ENCODE assay signal across 8 mouse cellular contexts in the genomic region with DNA sequence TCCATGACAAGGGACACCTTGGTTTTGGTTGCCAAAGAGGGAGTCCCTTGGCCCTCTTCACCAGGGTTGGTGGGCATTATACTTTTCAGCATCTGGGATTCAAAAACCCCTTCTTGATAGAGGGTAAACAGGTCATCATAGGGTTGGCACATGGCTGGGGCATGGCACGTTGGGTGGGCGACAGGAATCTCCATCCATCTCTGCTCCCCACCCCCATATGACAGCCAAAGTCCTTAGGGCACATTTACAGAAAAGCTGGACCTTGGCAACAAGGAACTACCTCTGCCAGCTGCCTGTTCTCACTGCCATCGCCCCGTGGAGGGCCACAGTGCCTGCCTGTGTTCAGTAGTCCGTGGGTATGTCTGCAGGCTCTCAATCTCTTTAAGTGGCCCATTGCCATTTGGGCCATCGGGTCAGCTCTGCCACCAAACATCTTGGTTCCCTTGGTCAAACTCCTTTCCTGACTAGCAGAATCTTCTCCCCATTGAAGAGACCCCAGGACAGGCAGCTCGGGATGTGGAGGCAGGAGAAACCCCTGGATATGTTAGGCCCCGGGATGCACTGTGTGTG. TPM values are rescaled to one million over a fixed set of nuclear protein-coding genes. Genes with fewer than 3 reads are reported as not detected.
DNase-seq lines count a peak whose midpoint lies in the region; ATAC-seq and TF ChIP-seq lines count a peak whose summit lies in the region.

No protein-coding gene starts in this region.

- no peak for ATAC-seq in heart, embryonic 12.5 days (ENCODE audit: insufficient number of reproducible peaks, low FRiP score)
- no peak for ATAC-seq in embryonic facial prominence, embryonic 11.5 days (replicated peaks; ENCODE audit: insufficient number of reproducible peaks, low FRiP score, low TSS enrichment, low read depth)
- ATAC-seq in hindbrain, postnatal 0 days = no peak
- no peak for ATAC-seq in midbrain, embryonic 14.5 days (ENCODE audit: low FRiP score, low TSS enrichment)
- ATAC-seq in erythroblast, adult 5-6 weeks (replicated peaks; ENCODE audit: low FRiP score, poor library complexity, severe bottlenecking) = no peak

- H3K36me3 ChIP-seq in heart, embryonic 12.5 days = peaks cover 3% of the 10 kb centered on the region; the same call in 1 of the 2 replicates
- H3K36me3 ChIP-seq in embryonic facial prominence, embryonic 11.5 days (replicated peaks; ENCODE audit: control insufficient read depth, insufficient read depth, low read depth, low read length) = no peaks in the 10 kb centered on the region
- H3K36me3 ChIP-seq in hindbrain, postnatal 0 days (ENCODE audit: insufficient read depth, low read length) = no peaks in the 10 kb centered on the region
- H3K36me3 ChIP-seq in midbrain, embryonic 14.5 days (ENCODE audit: control insufficient read depth, insufficient read depth, low read length) = no peaks in the 10 kb centered on the region

- no peaks in the 10 kb centered on the region for H3K9me3 ChIP-seq in heart, embryonic 12.5 days (replicated peaks)
- no peaks in the 10 kb centered on the region for H3K9me3 ChIP-seq in embryonic facial prominence, embryonic 11.5 days (replicated peaks; ENCODE audit: control insufficient read depth, low read length)
- no peaks in the 10 kb centered on the region for H3K9me3 ChIP-seq in hindbrain, postnatal 0 days (ENCODE audit: low read length)
- no peaks in the 10 kb centered on the region for H3K9me3 ChIP-seq in midbrain, embryonic 14.5 days (ENCODE audit: control insufficient read depth, low read length)

- WGBS in heart, embryonic 12.5 days = 46% methylated on average over 8 of the region's 8 CpGs
- 42% methylated on average over 8 of the region's 8 CpGs for WGBS in embryonic facial prominence, embryonic 11.5 days
- WGBS in hindbrain, postnatal 0 days = 33% methylated on average over 8 of the region's 8 CpGs
- 46% methylated on average over 8 of the region's 8 CpGs for WGBS in midbrain, embryonic 14.5 days

- peak overlapping the region; percentile 61 for H3K4me3 ChIP-seq in heart, embryonic 12.5 days
- peak overlapping the region; percentile 62; the same call in 1 of the 2 replicates for H3K4me3 ChIP-seq in embryonic facial prominence, embryonic 11.5 days (ENCODE audit: low read depth, low read length)
- peak overlapping the region; percentile 41 for H3K4me3 ChIP-seq in hindbrain, postnatal 0 days (ENCODE audit: low read length)
- peak overlapping the region; percentile 59 for H3K4me3 ChIP-seq in midbrain, embryonic 14.5 days (replicated peaks; ENCODE audit: low read depth, low read length)

- H3K27ac ChIP-seq in heart, embryonic 12.5 days (ENCODE audit: poor library complexity, severe bottlenecking) = no peak overlapping the region
- H3K27ac ChIP-seq in embryonic facial prominence, embryonic 11.5 days (replicated peaks; ENCODE audit: low read depth, low read length) = no peak overlapping the region
- peak overlapping the region; percentile 65; the same call in 1 of the 2 replicates for H3K27ac ChIP-seq in hindbrain, postnatal 0 days
- no peak overlapping the region for H3K27ac ChIP-seq in midbrain, embryonic 14.5 days (replicated peaks; ENCODE audit: low read depth, low read length)

- intact Hi-C loops in heart, postnatal 10 days (cut with DNase I) = no loop called here

- no peak for TF ChIP-seq CTCF in hindbrain, postnatal 0 days (IDR thresholded peaks at IDR 0.05; ENCODE audit: low read depth)

- H3K4me2 ChIP-seq in heart, embryonic 12.5 days = peak overlapping the region; percentile 99
- H3K4me2 ChIP-seq in embryonic facial prominence, embryonic 11.5 days (ENCODE audit: low read depth, low read length) = peak overlapping the region; percentile 99
- H3K4me2 ChIP-seq in hindbrain, postnatal 0 days (ENCODE audit: low read depth, low read length) = peak overlapping the region; percentile 65
- peak overlapping the region; percentile 97 for H3K4me2 ChIP-seq in midbrain, embryonic 14.5 days (ENCODE audit: low read length)

- peaks cover 65% of the 10 kb centered on the region for H3K4me1 ChIP-seq in heart, embryonic 12.5 days (replicated peaks)
- peaks cover 12% of the 10 kb centered on the region for H3K4me1 ChIP-seq in embryonic facial prominence, embryonic 11.5 days (ENCODE audit: control insufficient read depth, insufficient read depth, low read length)
- peaks cover 25% of the 10 kb centered on the region for H3K4me1 ChIP-seq in hindbrain, postnatal 0 days (ENCODE audit: insufficient read depth, low read length)
- peaks cover 24% of the 10 kb centered on the region for H3K4me1 ChIP-seq in midbrain, embryonic 14.5 days (ENCODE audit: control insufficient read depth, insufficient read depth, low read length)

- H3K9ac ChIP-seq in heart, embryonic 12.5 days = peak overlapping the region; percentile 66; the same call in 1 of the 2 replicates
- no peak overlapping the region for H3K9ac ChIP-seq in embryonic facial prominence, embryonic 11.5 days (replicated peaks; ENCODE audit: low read length)
- peak overlapping the region; percentile 67 for H3K9ac ChIP-seq in hindbrain, postnatal 0 days (replicated peaks; ENCODE audit: low read length)
- H3K9ac ChIP-seq in midbrain, embryonic 14.5 days (replicated peaks; ENCODE audit: low read length) = no peak overlapping the region

- H3K27me3 ChIP-seq in heart, embryonic 12.5 days (replicated peaks) = 0 out of 2 replicates have a peak, but pooled peaks cover 8% of the 10 kb centered on the region
- peaks cover 2% of the 10 kb centered on the region; the same call in 1 of the 2 replicates for H3K27me3 ChIP-seq in embryonic facial prominence, embryonic 11.5 days (ENCODE audit: control insufficient read depth, insufficient read depth, low read length)
- H3K27me3 ChIP-seq in hindbrain, postnatal 0 days (ENCODE audit: insufficient read depth, low read length) = no peaks in the 10 kb centered on the region
- H3K27me3 ChIP-seq in midbrain, embryonic 14.5 days (ENCODE audit: control insufficient read depth, insufficient read depth, low read length) = no peaks in the 10 kb centered on the region; the same call in 1 of the 2 replicates

- DNase-seq in heart, postnatal 10 days = no peak
- DNase-seq in embryonic facial prominence, embryonic 11.5 days (ENCODE audit: low spot score) = no peak
- DNase-seq in hindbrain, postnatal 0 days (ENCODE audit: low spot score) = no peak
- no peak for DNase-seq in midbrain, embryonic 14.5 days
- DNase-seq in left cerebral cortex, adult 9 months (ENCODE audit: low spot score in 2 of 2) = no peak
- DNase-seq in ovary, postnatal 10 days (ENCODE audit: low spot score) = no peak

RNA-seq across cellular contexts. Expression of a gene that starts 11.6 kb away (rescaled TPM):
- polyA plus RNA-seq in heart, embryonic 12.5 days (2016; fragmentation: Nextera tagmentation; extraction: Ambion mirVana) = 12.4 and 12.5 TPM in 2 replicates
- 10 to 100 TPM; 34.4 to 34.7 TPM for total RNA-seq in heart, postnatal 10 days (2021)
- polyA plus RNA-seq in embryonic facial prominence, embryonic 11.5 days (2014; fragmentation: Nextera tagmentation; extraction: Ambion mirVana) = 3.1 and 4.2 TPM in 2 replicates
- total RNA-seq in hindbrain, postnatal 0 days (2014; rRNA removed) = 75.2 and 86.8 TPM in 2 replicates
- 7.3 and 7.7 TPM in 2 replicates for polyA plus RNA-seq in hindbrain, postnatal 0 days (2015; fragmentation: Nextera tagmentation; extraction: Ambion mirVana)
- 7.8 and 13.1 TPM in 2 replicates for polyA plus RNA-seq in midbrain, embryonic 14.5 days (2014; fragmentation: Nextera tagmentation; extraction: Ambion mirVana)
- 21.3 and 21.9 TPM in 2 replicates for total RNA-seq in erythroblast, adult 5-6 weeks (2015; ENCODE audit: low replicate concordance)
- total RNA-seq in erythroblast, adult 5-6 weeks (2017; ENCODE audit: low replicate concordance) = 25.6 and 30.2 TPM in 2 replicates

RNA-seq across cellular contexts. Expression of a gene that starts 41.3 kb away (rescaled TPM):
- 5.4 and 6.0 TPM in 2 replicates for polyA plus RNA-seq in heart, embryonic 12.5 days (2016; fragmentation: Nextera tagmentation; extraction: Ambion mirVana)
- 10 to 100 TPM; 19.9 to 20.2 TPM for total RNA-seq in heart, postnatal 10 days (2021)
- 2.4 and 2.8 TPM in 2 replicates for polyA plus RNA-seq in embryonic facial prominence, embryonic 11.5 days (2014; fragmentation: Nextera tagmentation; extraction: Ambion mirVana)
- total RNA-seq in hindbrain, postnatal 0 days (2014; rRNA removed) = 49.5 and 59.0 TPM in 2 replicates
- polyA plus RNA-seq in hindbrain, postnatal 0 days (2015; fragmentation: Nextera tagmentation; extraction: Ambion mirVana) = 5.5 and 5.9 TPM in 2 replicates
- polyA plus RNA-seq in midbrain, embryonic 14.5 days (2014; fragmentation: Nextera tagmentation; extraction: Ambion mirVana) = 6.9 and 10.4 TPM in 2 replicates
- total RNA-seq in erythroblast, adult 5-6 weeks (2015; ENCODE audit: low replicate concordance) = 1.0 and 3.1 TPM in 2 replicates
- total RNA-seq in erythroblast, adult 5-6 weeks (2017; ENCODE audit: low replicate concordance) = 2.0 and 3.1 TPM in 2 replicates

RNA-seq across cellular contexts. Expression of a gene that starts 51.8 kb away (rescaled TPM):
- 0.06 and 0.08 TPM in 2 replicates for polyA plus RNA-seq in heart, embryonic 12.5 days (2016; fragmentation: Nextera tagmentation; extraction: Ambion mirVana)
- total RNA-seq in heart, postnatal 10 days (2021) = under 1 TPM; 0.02 to 0.05 TPM
- polyA plus RNA-seq in embryonic facial prominence, embryonic 11.5 days (2014; fragmentation: Nextera tagmentation; extraction: Ambion mirVana) = 0.01 and 0.04 TPM in 2 replicates
- total RNA-seq in hindbrain, postnatal 0 days (2014; rRNA removed) = 1.8 and 1.9 TPM in 2 replicates
- polyA plus RNA-seq in hindbrain, postnatal 0 days (2015; fragmentation: Nextera tagmentation; extraction: Ambion mirVana) = 0.61 and 1.0 TPM in 2 replicates
- 0.30 and 0.36 TPM in 2 replicates for polyA plus RNA-seq in midbrain, embryonic 14.5 days (2014; fragmentation: Nextera tagmentation; extraction: Ambion mirVana)
- total RNA-seq in erythroblast, adult 5-6 weeks (2015; ENCODE audit: low replicate concordance) = not detected in 2 replicates
- total RNA-seq in erythroblast, adult 5-6 weeks (2017; ENCODE audit: low replicate concordance) = not detected in 2 replicates

Comparison
In these comparisons a context has a peak if more than half of its experiments do, and no peak if none do; other contexts are left out.
1. H3K9ac ChIP-seq: peak in heart, embryonic 12.5 days (single experiment) and hindbrain, postnatal 0 days (single experiment); none in embryonic facial prominence, embryonic 11.5 days (single experiment) and midbrain, embryonic 14.5 days (single experiment).
2. Peak in every context shown above with its lines, with median percentiles within 50 percentile points of each other: H3K4me2 ChIP-seq and H3K4me3 ChIP-seq.